Mouse (Mus musculus): ENCODE data around the gene Dynll1. TPM values are rescaled to one million over a fixed set of nuclear protein-coding genes. Genes with fewer than 3 reads are reported as not detected.

The Dynll1 gene
- polyA plus RNA-seq, 1 experiment = 496 TPM

GRCm38 (mm10) chr5:115275998-115276397 lies 24.8 kb downstream of the Dynll1 start:
- Histone ChIP-seq H3K4me1 (replicated peaks; ENCODE audit: control insufficient read depth, insufficient read depth, low read length) (peaks cover 12% of the 10 kb centered on the region), H3K27me3 (ENCODE audit: control insufficient read depth, insufficient read depth, low read length) (no peaks in the 10 kb centered on the region), H3K4me3 (ENCODE audit: control insufficient read depth, insufficient read depth, low read length) (no peak overlapping the region), H3K36me3 (ENCODE audit: control insufficient read depth, insufficient read depth, low read length) (no peaks in the 10 kb centered on the region), H3K27ac (ENCODE audit: control insufficient read depth, insufficient read depth, low read length) (no peak overlapping the region)
- DNase-seq = peak; percentile 41
- WGBS = 81% methylated on average over 14 of the region's 14 CpGs
- TF ChIP-seq CTCF (IDR thresholded peaks at IDR 0.05; ENCODE audit: borderline replicate concordance, control insufficient read depth, extremely low read depth, insufficient read depth, low read length, poor library complexity) (peak; percentile 59; the same call in 1 of the 2 replicates), POLR2A (IDR thresholded peaks at IDR 0.05; ENCODE audit: control insufficient read depth, extremely low read depth, insufficient read depth, low read length, poor library complexity) (no peak)

DNA sequence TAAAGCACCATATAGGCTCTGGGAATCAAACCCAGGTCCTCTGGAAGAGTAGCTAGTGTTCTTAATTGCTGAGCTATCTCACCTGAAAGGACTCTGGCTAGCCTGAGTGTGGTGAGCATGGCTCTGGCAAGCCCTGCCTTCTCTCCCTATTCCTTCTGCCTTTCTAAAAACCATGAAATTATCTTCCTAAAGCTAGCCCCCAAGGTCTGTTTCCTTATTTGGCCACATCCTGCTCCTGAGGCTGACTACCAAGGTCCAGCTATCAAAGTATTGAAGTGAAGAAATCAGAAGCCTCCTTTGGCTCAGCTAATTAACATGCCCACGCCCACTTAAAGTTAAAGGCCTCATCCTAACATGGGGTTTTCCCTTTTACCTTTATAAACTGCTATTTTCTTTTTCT lies 26.0 kb downstream of the Dynll1 start:
- WGBS = 100% methylated on average over 1 of the region's 1 CpGs

DNA sequence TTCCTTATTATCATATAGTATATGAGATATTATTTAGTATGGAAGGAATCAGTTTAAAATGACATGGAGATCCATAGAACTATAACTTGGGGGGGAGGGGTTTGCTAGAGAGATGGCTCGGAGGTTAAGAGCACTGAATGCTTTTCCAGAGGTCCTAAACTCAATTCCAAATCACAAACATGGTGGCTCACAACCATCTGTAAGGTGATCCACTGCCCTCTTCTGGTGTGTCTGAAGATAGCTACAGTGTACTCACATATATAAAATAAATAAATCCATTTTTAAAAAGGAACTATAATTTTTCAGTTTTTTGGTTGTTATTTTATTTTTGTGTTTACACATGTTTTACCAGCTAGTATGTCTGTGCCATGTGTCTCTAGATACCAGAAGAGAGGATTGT lies 26.4 kb downstream of the Dynll1 start:
- H3K36me3 ChIP-seq (ENCODE audit: control insufficient read depth, insufficient read depth, low read length) = no peaks in the 10 kb centered on the region
- no peak for DNase-seq
- 91% methylated on average over 1 of the region's 1 CpGs for WGBS
- H3K27ac ChIP-seq (ENCODE audit: control insufficient read depth, insufficient read depth, low read length) = no peak overlapping the region
- TF ChIP-seq CTCF (IDR thresholded peaks at IDR 0.05; ENCODE audit: borderline replicate concordance, control insufficient read depth, extremely low read depth, insufficient read depth, low read length, poor library complexity) (no peak), POLR2A (IDR thresholded peaks at IDR 0.05; ENCODE audit: control insufficient read depth, extremely low read depth, insufficient read depth, low read length, poor library complexity) (no peak)
- H3K4me1 ChIP-seq (replicated peaks; ENCODE audit: control insufficient read depth, insufficient read depth, low read length) = peaks cover 12% of the 10 kb centered on the region
- no peaks in the 10 kb centered on the region for H3K27me3 ChIP-seq (ENCODE audit: control insufficient read depth, insufficient read depth, low read length)
- H3K4me3 ChIP-seq (ENCODE audit: control insufficient read depth, insufficient read depth, low read length) = no peak overlapping the region

More for the DNA sequence above, 26.0 kb downstream of the Dynll1 start:
- TF ChIP-seq CTCF (IDR thresholded peaks at IDR 0.05; ENCODE audit: borderline replicate concordance, control insufficient read depth, extremely low read depth, insufficient read depth, low read length, poor library complexity) (no peak), POLR2A (IDR thresholded peaks at IDR 0.05; ENCODE audit: control insufficient read depth, extremely low read depth, insufficient read depth, low read length, poor library complexity) (no peak)
- H3K27ac ChIP-seq (ENCODE audit: control insufficient read depth, insufficient read depth, low read length) = no peak overlapping the region
- H3K4me3 ChIP-seq (ENCODE audit: control insufficient read depth, insufficient read depth, low read length) = no peak overlapping the region
- H3K27me3 ChIP-seq (ENCODE audit: control insufficient read depth, insufficient read depth, low read length) = no peaks in the 10 kb centered on the region
- peaks cover 12% of the 10 kb centered on the region for H3K4me1 ChIP-seq (replicated peaks; ENCODE audit: control insufficient read depth, insufficient read depth, low read length)
- no peak for DNase-seq
- H3K36me3 ChIP-seq (ENCODE audit: control insufficient read depth, insufficient read depth, low read length) = no peaks in the 10 kb centered on the region

GRCm38 (mm10) chr5:115273549-115274135 lies 27.2 kb downstream of the Dynll1 start:
- no peak overlapping the region for H3K27ac ChIP-seq (ENCODE audit: control insufficient read depth, insufficient read depth, low read length)

GRCm38 (mm10) chr5:115272812-115273548 lies 27.8 kb downstream of the Dynll1 start, which contains the start of gene Rnf10:
TSS of gene Rnf10 (minus strand) at chr5:115272898.
- H3K36me3 ChIP-seq (ENCODE audit: control insufficient read depth, insufficient read depth, low read length) = no peaks in the 10 kb centered on the region
- TF ChIP-seq CTCF (IDR thresholded peaks at IDR 0.05; ENCODE audit: borderline replicate concordance, control insufficient read depth, extremely low read depth, insufficient read depth, low read length, poor library complexity) (no peak), POLR2A (IDR thresholded peaks at IDR 0.05; ENCODE audit: control insufficient read depth, extremely low read depth, insufficient read depth, low read length, poor library complexity) (peak; percentile 98)
- H3K27me3 ChIP-seq (ENCODE audit: control insufficient read depth, insufficient read depth, low read length) = no peaks in the 10 kb centered on the region
- peak; percentile 99 for DNase-seq
- WGBS = 13% methylated on average over 26 of the region's 26 CpGs
- H3K4me3 ChIP-seq (ENCODE audit: control insufficient read depth, insufficient read depth, low read length) = peak within 1 kb of the TSS; percentile 79
- H3K4me1 ChIP-seq (replicated peaks; ENCODE audit: control insufficient read depth, insufficient read depth, low read length) = peaks cover 12% of the 10 kb centered on the region
- no peak within 1 kb of the TSS for H3K27ac ChIP-seq (ENCODE audit: control insufficient read depth, insufficient read depth, low read length)

More at GRCm38 (mm10) chr5:115273549-115274135, 27.2 kb downstream of the Dynll1 start:
- H3K27me3 ChIP-seq (ENCODE audit: control insufficient read depth, insufficient read depth, low read length) = no peaks in the 10 kb centered on the region
- peaks cover 12% of the 10 kb centered on the region for H3K4me1 ChIP-seq (replicated peaks; ENCODE audit: control insufficient read depth, insufficient read depth, low read length)
- DNase-seq = no peak
- H3K36me3 ChIP-seq (ENCODE audit: control insufficient read depth, insufficient read depth, low read length) = no peaks in the 10 kb centered on the region
- H3K4me3 ChIP-seq (ENCODE audit: control insufficient read depth, insufficient read depth, low read length) = no peak overlapping the region
- WGBS = 84% methylated on average over 6 of the region's 6 CpGs
- TF ChIP-seq CTCF (IDR thresholded peaks at IDR 0.05; ENCODE audit: borderline replicate concordance, control insufficient read depth, extremely low read depth, insufficient read depth, low read length, poor library complexity) (no peak), POLR2A (IDR thresholded peaks at IDR 0.05; ENCODE audit: control insufficient read depth, extremely low read depth, insufficient read depth, low read length, poor library complexity) (no peak)

DNA sequence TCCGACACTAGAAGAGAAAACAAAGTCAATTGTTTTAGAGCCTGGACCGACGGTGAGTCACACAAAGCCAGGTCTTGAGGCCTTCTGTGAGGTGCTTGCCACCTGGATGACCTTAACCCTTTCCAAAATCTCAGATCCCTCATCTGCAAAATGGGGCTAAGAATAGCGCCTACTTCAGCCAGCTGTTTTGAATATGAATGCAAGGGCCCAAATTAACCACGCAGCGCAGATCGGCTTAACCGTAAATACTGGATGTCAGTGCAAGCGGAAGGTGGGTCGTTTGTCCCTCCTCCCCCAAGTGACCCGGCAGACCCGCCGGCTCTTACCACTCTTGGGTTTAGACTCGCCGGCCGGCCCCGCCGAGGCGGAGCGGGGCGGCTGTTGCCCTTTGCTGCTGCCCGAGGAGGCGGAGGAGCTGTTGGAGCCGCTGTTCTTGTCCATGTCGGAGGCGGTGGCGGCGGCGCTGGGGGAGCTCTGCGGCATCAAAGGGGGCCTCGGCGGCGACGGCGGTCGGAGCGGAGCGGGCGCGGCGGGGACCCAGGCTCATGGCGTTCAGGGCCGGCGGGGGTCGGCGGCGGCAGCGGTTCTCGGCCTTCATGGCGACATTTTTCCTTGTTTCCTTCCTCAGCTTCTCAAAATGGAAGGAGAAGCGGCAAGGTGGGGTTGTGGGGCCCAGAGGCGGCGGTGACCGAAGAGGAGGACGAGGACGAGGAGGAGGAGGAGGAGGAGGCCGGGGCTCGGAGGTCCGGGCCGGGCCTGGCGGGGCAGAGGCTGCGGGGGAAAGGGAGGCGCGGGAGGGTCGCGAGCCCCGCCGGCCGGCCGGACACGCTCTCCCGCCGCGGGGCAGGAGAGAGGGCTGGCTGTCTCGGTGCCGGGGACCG lies 28.6 kb downstream of the Dynll1 start:
- no peak for TF ChIP-seq CTCF (IDR thresholded peaks at IDR 0.05; ENCODE audit: borderline replicate concordance, control insufficient read depth, extremely low read depth, insufficient read depth, low read length, poor library complexity)
- no peak for TF ChIP-seq POLR2A (IDR thresholded peaks at IDR 0.05; ENCODE audit: control insufficient read depth, extremely low read depth, insufficient read depth, low read length, poor library complexity)
- DNase-seq = peak; percentile 54
- Histone ChIP-seq H3K27me3 (ENCODE audit: control insufficient read depth, insufficient read depth, low read length) (no peaks in the 10 kb centered on the region), H3K4me1 (replicated peaks; ENCODE audit: control insufficient read depth, insufficient read depth, low read length) (peaks cover 12% of the 10 kb centered on the region), H3K36me3 (ENCODE audit: control insufficient read depth, insufficient read depth, low read length) (no peaks in the 10 kb centered on the region), H3K27ac (ENCODE audit: control insufficient read depth, insufficient read depth, low read length) (no peak overlapping the region), H3K4me3 (ENCODE audit: control insufficient read depth, insufficient read depth, low read length) (peak overlapping the region; percentile 79)
- under 1% methylated on average over 74 of the region's 77 CpGs for WGBS
